Mouse (Mus musculus) urinary bladder, postnatal 4 days (tissue): ENCODE measurements around the gene Car9.

Source experiments
- DNase-seq, 2 experiments: peaks; one replicate each; pipeline ENCODE4 v3.0.0; 2021 to 2022; ENCODE audit warnings: low spot score in 2 of 2

Car9 gene

GRCm38 (mm10) chr4:43561997-43562768 lies 55.4 kb downstream of the Car9 start, which contains the start of the genes Creb3 and Tln1:
Creb3 (plus strand) TSS chr4:43562332.
Tln1 (minus strand) TSS chr4:43562691.
- DNase-seq, result peak; percentile 91 to 92

GRCm38 (mm10) chr4:43562769-43563600 lies 56.2 kb downstream of the Car9 start:
- DNase-seq, result no peak
